Mouse (Mus musculus) heart, embryonic 16.5 days (tissue): ENCODE results near the gene Pgam2. TPM values are rescaled to one million over a fixed set of nuclear protein-coding genes. Genes with fewer than 3 reads are reported as not detected.

Source experiments
- ATAC-seq: fragments of 200-750 bp; cut with Nextera tagmentation; replicated peaks from 2 replicates; pipeline ENCODE4 v1.8.0; 2017; ENCODE audit warnings: moderate number of reproducible peaks; ENCODE audit not compliant: insufficient read depth, low FRiP score; ENCODE audit errors: extremely low read depth
- H3K27ac ChIP-seq: fragments of 300-500 bp; sonication (generic); 2 replicates; pipeline ENCODE4 v1.5.1; 2014; ENCODE audit warnings: mild to moderate bottlenecking, low read length, control low read depth, moderate library complexity
- H3K27me3 ChIP-seq: fragments of 300-500 bp; sonication (generic); 2 replicates; pipeline ENCODE4 v1.6.1; 2014; ENCODE audit warnings: low read length, mixed read lengths; ENCODE audit not compliant: control insufficient read depth, insufficient read depth
- H3K36me3 ChIP-seq: fragments of 300-500 bp; sonication (generic); 2 replicates; pipeline ENCODE4 v1.6.1; 2014; ENCODE audit not compliant: control insufficient read depth, insufficient read depth
- H3K4me1 ChIP-seq: fragments of 300-500 bp; sonication (generic); 2 replicates; pipeline ENCODE4 v1.6.1; 2014; ENCODE audit warnings: low read length, mixed read lengths; ENCODE audit not compliant: control insufficient read depth, insufficient read depth
- H3K4me2 ChIP-seq: fragments of 300-500 bp; sonication (generic); 2 replicates; pipeline ENCODE4 v1.6.1; 2014; ENCODE audit warnings: low read depth, mild to moderate bottlenecking, control low read depth, low read length
- H3K4me3 ChIP-seq: fragments of 300-500 bp; sonication (generic); 2 replicates; pipeline ENCODE4 v1.5.1; 2014; ENCODE audit warnings: mild to moderate bottlenecking, control low read depth, low read length
- H3K9ac ChIP-seq: fragments of 300-500 bp; sonication (generic); 2 replicates; pipeline ENCODE4 v1.6.1; 2014; ENCODE audit warnings: low read length, control low read depth
- H3K9me3 ChIP-seq: fragments of 300-500 bp; sonication (generic); replicated peaks from 2 replicates; pipeline ENCODE4 v1.6.1; 2016; ENCODE audit warnings: low read length; ENCODE audit not compliant: control insufficient read depth
- WGBS: fragments of 180-500 bp; shearing (Covaris S2); extraction: QIAGEN DNeasy Blood & Tissue Kit; methylation state at CpG from one replicate; pipeline ENCODE4 v1.1.7; 2014; 5-methylcytosine and 5-hydroxymethylcytosine counted together
- polyA plus RNA-seq: library from polyadenylated mRNA; unstranded; fragments of >200 nt; fragmentation: Nextera tagmentation; extraction: Ambion mirVana; gene quantifications from 2 replicates; pipeline ENCODE4 v1.2.1, GENCODE M21; 2015

Pgam2 gene
- polyA plus RNA-seq, 1 experiment from 2014 or later = 1,143 TPM

DNA sequence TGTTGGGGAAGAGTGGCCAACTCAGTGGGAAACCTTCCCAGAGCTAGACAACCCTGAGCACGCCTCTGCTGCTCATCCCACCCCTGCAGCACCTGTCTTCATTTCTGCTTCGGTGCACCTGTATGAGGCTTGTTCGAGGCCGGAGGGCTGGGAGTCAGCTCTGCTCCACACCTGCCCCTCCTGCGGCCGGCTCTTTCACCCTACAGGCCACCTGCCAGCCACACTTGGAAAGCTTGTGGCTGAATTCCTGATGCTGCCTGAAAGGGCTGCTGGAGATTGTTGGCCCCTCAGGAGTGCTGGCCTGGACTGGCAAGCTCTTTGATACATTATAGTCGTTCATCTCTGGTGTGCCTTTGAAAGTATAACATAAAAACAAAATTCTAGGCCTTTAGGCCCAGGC lies 36.8 kb upstream of the Pgam2 start:
- Histone ChIP-seq H3K9me3 (peaks cover 2% of the 10 kb centered on the region; the same call in 1 of the 2 replicates), H3K4me1 (peaks cover 5% of the 10 kb centered on the region), H3K9ac (no peak overlapping the region), H3K27me3 (no peaks in the 10 kb centered on the region), H3K4me2 (no peak overlapping the region), H3K27ac (no peak overlapping the region), H3K36me3 (no peaks in the 10 kb centered on the region), H3K4me3 (no peak overlapping the region)
- 82% methylated on average over 7 of the region's 7 CpGs for WGBS
- no peak for ATAC-seq

DNA sequence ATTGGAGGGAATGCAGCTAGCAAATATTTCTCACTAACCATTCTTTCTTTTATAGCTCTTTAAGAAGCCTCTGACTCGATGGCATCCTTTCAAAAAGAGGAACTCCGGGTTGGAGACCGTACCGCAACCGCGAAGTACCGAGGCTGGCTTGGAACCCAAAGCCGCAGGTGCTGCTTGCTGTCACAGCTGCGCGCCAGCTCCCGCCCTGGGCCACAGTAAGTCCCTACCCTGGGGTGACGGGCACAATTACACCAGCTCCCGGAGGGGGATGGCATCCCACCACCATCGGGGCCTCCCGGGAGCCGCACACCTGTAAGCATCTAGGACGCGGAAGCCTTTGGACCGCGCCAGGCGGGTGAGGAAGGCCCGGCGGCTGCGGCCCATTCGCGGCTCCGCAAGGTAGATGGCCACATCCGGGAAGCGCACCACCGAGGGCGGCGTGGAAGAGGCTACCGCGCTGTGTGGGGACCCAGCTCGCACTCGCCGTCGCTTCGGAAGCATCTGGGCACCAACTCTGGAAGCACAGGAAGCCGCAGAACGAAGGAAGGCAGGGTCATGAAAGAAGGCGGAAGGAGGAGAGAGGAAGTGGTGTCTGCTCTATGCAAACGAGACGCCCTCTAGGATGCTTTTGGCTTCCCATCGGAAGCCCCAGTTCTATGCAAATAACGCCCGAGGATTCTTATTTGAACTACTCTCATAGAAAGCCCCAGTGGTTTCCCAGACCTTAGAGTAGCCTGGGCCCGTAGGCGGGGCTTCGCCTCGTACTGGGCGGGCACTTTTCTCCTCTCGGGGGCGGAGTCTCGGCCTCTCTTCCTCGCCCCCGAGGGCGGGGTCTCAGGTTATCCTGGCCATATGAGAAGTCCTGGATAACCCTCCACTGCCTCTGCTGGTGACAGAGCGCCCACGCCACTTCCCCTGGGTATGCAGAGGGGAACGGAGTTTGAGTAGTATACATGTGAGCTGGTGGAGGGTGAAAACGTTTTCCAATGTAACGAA lies 34.0 kb upstream of the Pgam2 start, which contains the start of gene Polm:
Gene Polm (minus strand): TSS at position 766 of the 996 bp plus-strand sequence.
- H3K4me2 ChIP-seq = peak within 1 kb of the TSS; percentile 71
- no peaks in the 10 kb centered on the region for H3K27me3 ChIP-seq
- peaks cover 2% of the 10 kb centered on the region; the same call in 1 of the 2 replicates for H3K9me3 ChIP-seq
- ATAC-seq = peak; percentile 92
- under 1% methylated on average over 63 of the region's 63 CpGs for WGBS
- H3K36me3 ChIP-seq = peaks cover 7% of the 10 kb centered on the region; the same call in 1 of the 2 replicates
- H3K27ac ChIP-seq = peak within 1 kb of the TSS; percentile 77
- peak within 1 kb of the TSS; percentile 76 for H3K9ac ChIP-seq
- H3K4me1 ChIP-seq = peaks cover 5% of the 10 kb centered on the region
- peak within 1 kb of the TSS; percentile 61 for H3K4me3 ChIP-seq

DNA sequence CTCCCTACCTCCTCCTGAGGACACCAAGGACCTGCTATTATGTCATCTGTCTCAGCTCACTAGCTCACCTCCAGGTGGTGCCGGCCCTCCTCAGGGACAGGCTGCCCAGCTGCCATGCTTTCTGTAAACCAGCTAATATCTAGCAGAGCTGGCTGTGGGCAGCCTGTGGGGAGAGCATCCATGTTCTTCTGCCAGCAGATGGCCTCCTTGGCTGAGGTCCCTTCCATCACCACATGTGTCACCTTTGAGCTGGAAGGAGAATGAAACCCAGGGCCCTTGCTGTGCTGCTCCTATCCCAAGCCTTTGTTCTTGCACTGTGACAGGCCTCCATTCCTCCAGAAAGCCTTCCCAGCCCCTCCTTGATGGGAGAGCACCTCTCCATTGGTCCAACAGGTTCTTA lies 32.6 kb upstream of the Pgam2 start:
- ATAC-seq = no peak
- 44% methylated on average over 1 of the region's 1 CpGs for WGBS
- Histone ChIP-seq H3K4me3 (no peak overlapping the region), H3K9me3 (no peaks in the 10 kb centered on the region), H3K4me2 (no peak overlapping the region), H3K27ac (no peak overlapping the region), H3K9ac (no peak overlapping the region), H3K4me1 (peaks cover 7% of the 10 kb centered on the region), H3K27me3 (no peaks in the 10 kb centered on the region), H3K36me3 (peaks cover 17% of the 10 kb centered on the region; the same call in 1 of the 2 replicates)

DNA sequence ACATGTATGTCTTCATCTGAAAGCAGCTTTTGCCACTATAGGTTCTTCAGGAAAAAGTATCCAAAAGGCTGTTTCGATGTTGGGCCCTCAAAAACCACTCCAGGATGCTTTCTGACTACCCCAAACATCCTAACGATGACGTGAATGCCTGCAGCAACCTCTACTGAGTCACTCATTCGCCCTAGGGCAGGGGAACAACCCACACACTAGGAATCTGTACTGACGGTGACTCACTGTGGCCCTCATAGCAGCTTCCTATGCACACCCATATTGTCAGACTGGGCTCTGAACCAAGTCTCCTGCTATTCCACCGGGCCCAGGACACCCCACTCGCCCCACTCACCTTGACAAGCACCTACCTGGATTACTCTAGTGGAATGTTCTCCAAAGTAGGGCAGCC lies 31.5 kb upstream of the Pgam2 start:
- no peaks in the 10 kb centered on the region for H3K27me3 ChIP-seq
- no peak overlapping the region for H3K9ac ChIP-seq
- H3K4me2 ChIP-seq = no peak overlapping the region
- H3K4me3 ChIP-seq = no peak overlapping the region
- H3K27ac ChIP-seq = no peak overlapping the region
- H3K4me1 ChIP-seq = peaks cover 16% of the 10 kb centered on the region
- ATAC-seq = no peak
- H3K36me3 ChIP-seq = peaks cover 22% of the 10 kb centered on the region; the same call in 1 of the 2 replicates
- 86% methylated on average over 7 of the region's 7 CpGs for WGBS
- no peaks in the 10 kb centered on the region for H3K9me3 ChIP-seq

DNA sequence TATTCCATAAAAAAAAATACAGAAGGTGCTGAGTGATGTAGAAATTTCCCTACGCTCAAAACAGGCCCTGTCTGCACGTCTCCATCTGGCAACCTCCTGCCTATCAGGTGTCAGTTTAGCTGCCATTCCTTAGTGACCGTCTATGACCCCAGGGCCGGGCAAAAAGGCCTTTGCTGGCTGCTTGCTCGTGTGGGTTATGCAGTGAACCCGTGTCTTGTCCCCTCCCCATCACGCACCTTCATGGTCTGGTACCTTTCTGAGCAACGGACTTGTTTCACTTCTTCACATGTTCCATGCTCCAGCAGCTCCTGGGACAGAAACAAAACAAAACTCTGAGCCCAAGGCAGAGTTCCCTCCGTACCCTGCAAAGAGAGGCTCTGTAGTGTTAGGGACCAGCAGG lies 31.0 kb upstream of the Pgam2 start:
- WGBS = 71% methylated on average over 9 of the region's 9 CpGs
- H3K27me3 ChIP-seq = no peaks in the 10 kb centered on the region

DNA sequence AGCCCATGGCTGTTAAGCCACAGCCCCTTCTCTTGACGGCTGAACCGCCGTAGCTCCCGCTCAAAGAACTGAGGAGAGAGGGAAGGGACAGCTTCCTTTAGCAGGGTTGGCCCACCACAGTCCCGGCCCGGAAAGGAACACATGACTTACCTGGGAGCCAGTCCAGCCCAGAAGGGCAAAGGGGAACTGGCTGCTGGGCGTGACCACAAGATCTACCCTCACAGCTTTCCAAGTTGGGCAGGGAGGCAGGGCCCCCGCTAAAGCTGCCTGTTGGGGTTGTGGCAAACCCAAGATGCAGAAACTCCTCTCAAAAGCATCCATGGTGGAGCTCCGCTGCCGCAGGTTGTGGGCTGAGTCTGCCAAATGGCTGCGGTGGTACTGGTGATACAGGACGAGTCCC lies 25.8 kb upstream of the Pgam2 start:
- ATAC-seq = no peak
- H3K4me3 ChIP-seq = no peak overlapping the region
- WGBS = 85% methylated on average over 12 of the region's 12 CpGs
- H3K9ac ChIP-seq = no peak overlapping the region
- peak overlapping the region; percentile 13; the same call in 1 of the 2 replicates for H3K27ac ChIP-seq
- no peak overlapping the region for H3K4me2 ChIP-seq
- peaks cover 38% of the 10 kb centered on the region for H3K36me3 ChIP-seq
- no peaks in the 10 kb centered on the region for H3K27me3 ChIP-seq
- peaks cover 19% of the 10 kb centered on the region for H3K4me1 ChIP-seq
- H3K9me3 ChIP-seq = no peaks in the 10 kb centered on the region

More for the DNA sequence above, 31.0 kb upstream of the Pgam2 start:
- Histone ChIP-seq H3K9me3 (no peaks in the 10 kb centered on the region), H3K4me2 (no peak overlapping the region), H3K36me3 (peaks cover 23% of the 10 kb centered on the region; the same call in 1 of the 2 replicates), H3K9ac (no peak overlapping the region), H3K4me1 (peaks cover 16% of the 10 kb centered on the region), H3K27ac (no peak overlapping the region), H3K4me3 (no peak overlapping the region)
- ATAC-seq = no peak

DNA sequence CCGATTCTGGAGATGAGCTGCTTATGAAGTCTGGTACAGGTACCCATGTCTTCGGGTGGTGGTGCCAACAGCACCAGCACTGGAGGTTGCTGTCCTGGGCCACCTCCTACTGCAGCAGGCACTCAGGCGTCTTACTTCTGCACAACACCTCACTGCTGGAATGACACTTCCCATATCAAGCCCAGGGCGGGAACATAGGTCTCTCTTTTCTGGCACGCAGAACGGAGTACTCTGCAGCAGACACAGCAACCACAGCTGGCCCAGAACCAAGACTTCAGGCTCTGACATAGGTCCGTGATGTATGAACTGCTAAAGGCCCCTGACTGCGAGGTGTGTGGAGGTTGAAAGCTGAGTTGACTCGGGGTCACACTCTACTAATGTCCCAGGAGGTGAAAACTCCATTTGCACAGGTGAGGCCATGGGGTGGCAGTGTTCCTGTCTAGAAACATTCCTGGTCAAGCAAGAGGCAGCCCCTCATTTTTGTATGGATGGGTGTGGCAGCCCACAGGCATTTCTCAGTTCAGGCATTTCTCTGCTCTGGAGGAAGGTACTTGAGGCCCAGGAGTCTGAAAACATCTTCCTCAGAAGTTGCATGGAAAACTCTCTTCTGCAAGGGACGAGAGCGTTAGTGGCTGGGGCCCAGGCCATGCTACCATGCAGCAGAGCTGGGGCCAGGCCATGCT lies 25.1 kb upstream of the Pgam2 start:
- H3K27ac ChIP-seq = peak overlapping the region; percentile 53

DNA sequence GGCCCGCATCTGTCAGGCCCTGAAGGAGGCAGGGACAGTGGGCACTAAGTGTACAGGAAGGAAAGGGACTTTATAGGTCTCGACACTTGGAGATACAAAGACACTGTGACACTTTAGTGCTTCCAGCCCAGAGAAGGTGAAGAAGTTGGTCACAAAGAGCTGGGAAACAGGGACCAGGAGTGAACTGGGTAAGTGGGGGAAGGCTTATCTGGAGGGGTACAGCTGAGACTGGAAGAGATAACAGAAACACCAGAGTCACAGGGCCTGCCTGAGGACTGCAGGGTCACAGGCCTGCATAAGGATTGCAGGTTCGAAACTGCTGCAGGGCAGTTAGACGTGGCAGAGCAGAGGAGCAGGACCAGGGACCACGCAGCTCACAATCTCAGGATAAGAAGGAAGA lies 24.4 kb upstream of the Pgam2 start:
- H3K36me3 ChIP-seq = peaks cover 35% of the 10 kb centered on the region
- H3K9ac ChIP-seq = no peak overlapping the region; the same call in 1 of the 2 replicates

More for the DNA sequence above, 25.1 kb upstream of the Pgam2 start:
- Histone ChIP-seq H3K4me2 (no peak overlapping the region), H3K9ac (no peak overlapping the region), H3K4me1 (peaks cover 19% of the 10 kb centered on the region), H3K27me3 (no peaks in the 10 kb centered on the region), H3K36me3 (peaks cover 35% of the 10 kb centered on the region), H3K9me3 (no peaks in the 10 kb centered on the region), H3K4me3 (no peak overlapping the region)
- 72% methylated on average over 11 of the region's 11 CpGs for WGBS
- ATAC-seq = peak; percentile 56

More for the DNA sequence above, 24.4 kb upstream of the Pgam2 start:
- 80% methylated on average over 5 of the region's 5 CpGs for WGBS
- peak overlapping the region; percentile 53 for H3K27ac ChIP-seq
- no peak overlapping the region for H3K4me3 ChIP-seq
- no peaks in the 10 kb centered on the region for H3K27me3 ChIP-seq
- H3K9me3 ChIP-seq = no peaks in the 10 kb centered on the region
- no peak for ATAC-seq
- no peak overlapping the region for H3K4me2 ChIP-seq
- H3K4me1 ChIP-seq = peaks cover 19% of the 10 kb centered on the region
